Mouse (Mus musculus) thymus, postnatal 4 days (tissue): ENCODE results near the gene Olfr1131.
"Not testable (repeated sequence)": the region's sequence is repeated elsewhere in the genome, so short reads cannot be mapped to it uniquely, and the experiment has no call there.

Experiments used
- DNase-seq: peaks from one replicate; pipeline ENCODE4 v3.0.0; 2021

Gene Olfr1131

DNA sequence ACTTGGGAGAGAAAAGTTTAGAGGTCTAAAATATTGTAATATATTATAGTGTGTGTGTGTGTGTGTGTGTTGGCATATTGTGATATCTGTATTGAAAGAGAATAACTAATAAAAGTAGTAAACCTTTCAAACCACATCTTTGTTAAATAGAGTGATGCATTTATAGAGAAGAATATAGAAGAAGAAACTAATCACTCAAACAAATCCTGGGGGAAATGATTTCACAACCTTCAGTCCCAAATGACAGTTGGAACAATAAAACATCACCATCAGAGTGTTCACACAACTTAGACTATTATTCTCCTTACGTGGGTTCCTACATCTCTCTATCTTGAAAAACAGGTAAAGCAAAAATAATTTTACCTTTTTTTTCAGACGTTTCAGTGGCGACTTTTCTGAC lies at the start of gene Olfr1131:
Olfr1131 (plus strand) TSS at position 301 of the 400 bp plus-strand sequence.
- DNase-seq = no peak

GRCm38 (mm10) chr2:87605912-87606311 lies 21.0 kb upstream of the Olfr1131 start, which contains the start of gene Olfr1130:
TSS of gene Olfr1130 (plus strand) at chr2:87606212.
- not testable (repeated sequence) for DNase-seq

DNA sequence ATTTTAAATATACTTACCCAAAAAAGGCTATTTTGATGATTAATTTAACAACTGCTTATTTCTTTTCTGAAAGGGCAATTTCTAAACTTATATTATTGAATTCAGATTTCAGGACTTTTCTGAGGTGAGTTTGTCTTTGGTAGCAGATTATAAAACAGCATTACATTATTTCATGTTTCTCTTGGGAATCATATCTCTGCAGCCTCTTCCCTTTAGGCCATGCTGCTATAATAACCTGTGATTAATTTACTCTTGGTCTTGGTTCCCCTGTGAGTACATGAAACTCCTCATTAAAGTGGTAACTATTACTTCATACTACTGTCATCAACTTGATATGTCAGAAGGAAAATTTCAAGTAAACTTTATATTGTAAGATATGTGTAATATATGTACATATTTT lies 10.5 kb downstream of the Olfr1131 start, which contains the start of gene Olfr1132:
Olfr1132 (minus strand) TSS at position 101 of the 400 bp plus-strand sequence.
- no peak for DNase-seq

- no peak for DNase-seq
Measured at GRCm38 (mm10) chr2:87642441-87642840, 15.5 kb downstream of the Olfr1131 start.

GRCm38 (mm10) chr2:87647274-87647673 lies 20.4 kb downstream of the Olfr1131 start, which contains the start of gene Olfr1133:
TSS of gene Olfr1133 (minus strand) at chr2:87647374.
- DNase-seq = no peak

GRCm38 (mm10) chr2:87658360-87658759 lies 31.5 kb downstream of the Olfr1131 start, which contains the start of gene Olfr1134:
TSS of gene Olfr1134 (minus strand) at chr2:87658460.
- DNase-seq = no peak

DNA sequence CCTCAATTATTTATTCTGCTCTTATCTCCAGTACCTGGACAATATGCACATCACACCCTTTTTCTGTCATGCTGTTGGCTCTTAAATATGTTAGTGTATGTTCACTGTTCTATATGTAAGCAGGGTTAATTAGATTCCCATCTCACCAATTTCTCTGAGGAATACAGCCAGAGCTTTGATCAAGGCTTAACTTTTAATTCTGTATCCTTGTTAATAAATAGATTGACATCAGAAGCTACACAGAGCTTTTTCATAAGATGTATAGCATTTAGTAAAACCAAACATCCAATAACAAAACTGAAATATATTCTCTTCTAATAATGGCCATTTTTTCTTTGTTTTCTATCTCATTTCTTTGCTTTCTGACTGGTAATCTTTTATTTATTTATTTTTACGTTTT lies 46.7 kb downstream of the Olfr1131 start, which contains the start of gene Olfr1135:
Olfr1135 (minus strand) TSS at position 101 of the 400 bp plus-strand sequence.
- DNase-seq = no peak
